8 mouse cellular contexts compared by ENCODE assay signal in genomic region chr6:85380901-85381647, GRCm38 (mm10). TPM values are rescaled to one million over a fixed set of nuclear protein-coding genes. Genes with fewer than 3 reads are reported as not detected.
A peak's percentile ranks its signal among the peaks of the same experiment; 100 is the strongest.
DNase-seq lines count a peak whose midpoint lies in the region; ATAC-seq and TF ChIP-seq lines count a peak whose summit lies in the region.

No protein-coding gene starts in this region.

- no peak overlapping the region for H3K9ac ChIP-seq in lung, postnatal 0 days (replicated peaks; ENCODE audit: low read depth)
- no peak overlapping the region; the same call in 1 of the 2 replicates for H3K9ac ChIP-seq in embryonic facial prominence, embryonic 14.5 days (ENCODE audit: low read depth, low read length)
- no peak overlapping the region for H3K9ac ChIP-seq in limb, embryonic 12.5 days (replicated peaks)
- H3K9ac ChIP-seq in neural tube, embryonic 13.5 days: no peak overlapping the region

- no peak for TF ChIP-seq CTCF in lung, postnatal 0 days (IDR thresholded peaks at IDR 0.05)

- no peaks in the 10 kb centered on the region for H3K9me3 ChIP-seq in lung, postnatal 0 days (ENCODE audit: low read length)
- H3K9me3 ChIP-seq in embryonic facial prominence, embryonic 14.5 days (ENCODE audit: control insufficient read depth, low read length): no peaks in the 10 kb centered on the region
- no peaks in the 10 kb centered on the region for H3K9me3 ChIP-seq in limb, embryonic 12.5 days
- no peaks in the 10 kb centered on the region for H3K9me3 ChIP-seq in neural tube, embryonic 13.5 days

- no peak for TF ChIP-seq EP300 in lung, postnatal 0 days (IDR thresholded peaks at IDR 0.05)

- no peak for DNase-seq in lung, postnatal 0 days (ENCODE audit: low spot score)
- DNase-seq in lung, postnatal 36 days: no peak
- no peak for DNase-seq in embryonic facial prominence, embryonic 14.5 days (ENCODE audit: low spot score)
- DNase-seq in natural killer cell, adult 2 months (ENCODE audit: low spot score in 2 of 2): no peak
- no peak for DNase-seq in right cerebral cortex, postnatal 36 days (ENCODE audit: low spot score in 2 of 2)

- no peaks in the 10 kb centered on the region for H3K36me3 ChIP-seq in lung, postnatal 0 days (ENCODE audit: insufficient read depth, low read length)
- no peaks in the 10 kb centered on the region for H3K36me3 ChIP-seq in embryonic facial prominence, embryonic 14.5 days (ENCODE audit: control insufficient read depth, insufficient read depth, low read length)
- H3K36me3 ChIP-seq in limb, embryonic 12.5 days: no peaks in the 10 kb centered on the region
- H3K36me3 ChIP-seq in neural tube, embryonic 13.5 days: no peaks in the 10 kb centered on the region

- H3K4me1 ChIP-seq in lung, postnatal 0 days (ENCODE audit: insufficient read depth, low read depth, low read length): no peaks in the 10 kb centered on the region
- H3K4me1 ChIP-seq in embryonic facial prominence, embryonic 14.5 days (ENCODE audit: control insufficient read depth, insufficient read depth, low read length): no peaks in the 10 kb centered on the region
- peaks cover 7% of the 10 kb centered on the region for H3K4me1 ChIP-seq in limb, embryonic 12.5 days (replicated peaks)
- H3K4me1 ChIP-seq in neural tube, embryonic 13.5 days (replicated peaks): peaks cover 6% of the 10 kb centered on the region

- no peaks in the 10 kb centered on the region for H3K27me3 ChIP-seq in lung, postnatal 0 days (replicated peaks; ENCODE audit: insufficient read depth, low read length)
- no peaks in the 10 kb centered on the region for H3K27me3 ChIP-seq in embryonic facial prominence, embryonic 14.5 days (replicated peaks; ENCODE audit: control insufficient read depth, insufficient read depth, low read length)
- peaks cover 5% of the 10 kb centered on the region for H3K27me3 ChIP-seq in limb, embryonic 12.5 days
- peaks cover 12% of the 10 kb centered on the region for H3K27me3 ChIP-seq in neural tube, embryonic 13.5 days

- 33% methylated on average over 17 of the region's 17 CpGs for WGBS in lung, postnatal 0 days
- 17% methylated on average over 16 of the region's 17 CpGs for WGBS in embryonic facial prominence, embryonic 14.5 days
- 29% methylated on average over 17 of the region's 17 CpGs for WGBS in limb, embryonic 12.5 days
- WGBS in neural tube, embryonic 13.5 days: 22% methylated on average over 17 of the region's 17 CpGs

- H3K27ac ChIP-seq in lung, postnatal 0 days (ENCODE audit: low read length): no peak overlapping the region
- H3K27ac ChIP-seq in embryonic facial prominence, embryonic 14.5 days (replicated peaks; ENCODE audit: low read depth, low read length): no peak overlapping the region
- no peak overlapping the region for H3K27ac ChIP-seq in limb, embryonic 12.5 days
- no peak overlapping the region for H3K27ac ChIP-seq in neural tube, embryonic 13.5 days (replicated peaks)

- peak overlapping the region; percentile 34 for H3K4me2 ChIP-seq in lung, postnatal 0 days (replicated peaks; ENCODE audit: low read depth, low read length)
- H3K4me2 ChIP-seq in embryonic facial prominence, embryonic 14.5 days (ENCODE audit: low read depth, low read length): peak overlapping the region; percentile 44
- peak overlapping the region; percentile 42 for H3K4me2 ChIP-seq in limb, embryonic 12.5 days
- peak overlapping the region; percentile 36 for H3K4me2 ChIP-seq in neural tube, embryonic 13.5 days

- no peak overlapping the region for H3K4me3 ChIP-seq in lung, postnatal 0 days (ENCODE audit: low read depth, low read length)
- H3K4me3 ChIP-seq in embryonic facial prominence, embryonic 14.5 days (ENCODE audit: low read depth, low read length): no peak overlapping the region
- H3K4me3 ChIP-seq in limb, embryonic 12.5 days (replicated peaks): no peak overlapping the region
- H3K4me3 ChIP-seq in neural tube, embryonic 13.5 days: no peak overlapping the region

- ATAC-seq in lung, postnatal 0 days: peak; percentile 18; the same call in 1 of the 2 replicates
- ATAC-seq in embryonic facial prominence, embryonic 14.5 days (ENCODE audit: low read depth): peak; percentile 41
- peak; percentile 56 for ATAC-seq in limb, embryonic 12.5 days (ENCODE audit: insufficient number of reproducible peaks, insufficient read depth, low FRiP score, low TSS enrichment, low read depth)
- ATAC-seq in neural tube, embryonic 13.5 days (ENCODE audit: low read depth): peak; percentile 66; the same call in 1 of the 2 replicates
- no peak for ATAC-seq in cerebellum, adult (ENCODE audit: insufficient number of reproducible peaks, low FRiP score, low TSS enrichment)

RNA-seq across cellular contexts. Expression of gene Rab11fip5, which starts 6.6 kb away (rescaled TPM):
- polyA plus RNA-seq in lung, postnatal 0 days (2015; fragmentation: Nextera tagmentation; extraction: Ambion mirVana): 11.2 and 12.2 TPM in 2 replicates
- polyA plus RNA-seq in embryonic facial prominence, embryonic 14.5 days (2014; fragmentation: Nextera tagmentation; extraction: Ambion mirVana): 15.1 and 15.7 TPM in 2 replicates
- polyA plus RNA-seq in limb, embryonic 12.5 days (2016; fragmentation: Nextera tagmentation; extraction: Ambion mirVana): 9.8 and 11.4 TPM in 2 replicates
- 13.2 and 15.1 TPM in 2 replicates for polyA plus RNA-seq in neural tube, embryonic 13.5 days (2015; fragmentation: Nextera tagmentation; extraction: Ambion mirVana)

RNA-seq across cellular contexts. Expression of gene Noto, which starts 42.6 kb away (rescaled TPM):
- polyA plus RNA-seq in lung, postnatal 0 days (2015; fragmentation: Nextera tagmentation; extraction: Ambion mirVana): 0.24 and 0.27 TPM in 2 replicates
- polyA plus RNA-seq in embryonic facial prominence, embryonic 14.5 days (2014; fragmentation: Nextera tagmentation; extraction: Ambion mirVana): not detected in 2 replicates
- polyA plus RNA-seq in limb, embryonic 12.5 days (2016; fragmentation: Nextera tagmentation; extraction: Ambion mirVana): not detected in 2 replicates
- not detected in 2 replicates for polyA plus RNA-seq in neural tube, embryonic 13.5 days (2015; fragmentation: Nextera tagmentation; extraction: Ambion mirVana)

RNA-seq across cellular contexts. Expression of gene Sfxn5, which starts 47.9 kb away (rescaled TPM):
- 8.0 and 9.9 TPM in 2 replicates for polyA plus RNA-seq in lung, postnatal 0 days (2015; fragmentation: Nextera tagmentation; extraction: Ambion mirVana)
- 6.7 and 8.9 TPM in 2 replicates for polyA plus RNA-seq in embryonic facial prominence, embryonic 14.5 days (2014; fragmentation: Nextera tagmentation; extraction: Ambion mirVana)
- polyA plus RNA-seq in limb, embryonic 12.5 days (2016; fragmentation: Nextera tagmentation; extraction: Ambion mirVana): 8.3 and 10.2 TPM in 2 replicates
- 11.8 and 15.8 TPM in 2 replicates for polyA plus RNA-seq in neural tube, embryonic 13.5 days (2015; fragmentation: Nextera tagmentation; extraction: Ambion mirVana)

RNA-seq across cellular contexts. Expression of gene Smyd5, which starts 50.7 kb away (rescaled TPM):
- polyA plus RNA-seq in lung, postnatal 0 days (2015; fragmentation: Nextera tagmentation; extraction: Ambion mirVana): 13.3 and 14.8 TPM in 2 replicates
- polyA plus RNA-seq in embryonic facial prominence, embryonic 14.5 days (2014; fragmentation: Nextera tagmentation; extraction: Ambion mirVana): 38.1 and 43.4 TPM in 2 replicates
- polyA plus RNA-seq in limb, embryonic 12.5 days (2016; fragmentation: Nextera tagmentation; extraction: Ambion mirVana): 65.2 and 66.2 TPM in 2 replicates
- polyA plus RNA-seq in neural tube, embryonic 13.5 days (2015; fragmentation: Nextera tagmentation; extraction: Ambion mirVana): 54.0 and 61.6 TPM in 2 replicates
